Mouse (Mus musculus) stomach, postnatal 0 days (tissue): ENCODE measurements around the gene Klri2. TPM values are rescaled to one million over a fixed set of nuclear protein-coding genes. Genes with fewer than 3 reads are reported as not detected.
"Not testable (repeated sequence)": the region's sequence is repeated elsewhere in the genome, so short reads cannot be mapped to it uniquely, and the experiment has no call there.

ENCODE experiments used
- ATAC-seq: fragments of 200-750 bp; cut with Nextera tagmentation; 2 replicates; pipeline ENCODE4 v1.8.0; 2017; ENCODE audit not compliant: low FRiP score, low TSS enrichment
- DNase-seq: peaks from one replicate; pipeline ENCODE4 v3.0.0-alpha.2; 2016; ENCODE audit warnings: low spot score
- H3K27ac ChIP-seq: fragments of 300-500 bp; sonication (generic); replicated peaks from 2 replicates; pipeline ENCODE4 v1.5.1; 2014; ENCODE audit warnings: mild to moderate bottlenecking, control low read depth
- H3K27me3 ChIP-seq: fragments of 300-500 bp; sonication (generic); 2 replicates; pipeline ENCODE4 v1.6.1; 2014; ENCODE audit warnings: low read length; ENCODE audit not compliant: control insufficient read depth, insufficient read depth
- H3K36me3 ChIP-seq: fragments of 300-500 bp; sonication (generic); 2 replicates; pipeline ENCODE4 v1.6.1; 2014; ENCODE audit warnings: low read length, mixed read lengths; ENCODE audit not compliant: control insufficient read depth, insufficient read depth
- H3K4me1 ChIP-seq: fragments of 300-500 bp; sonication (generic); replicated peaks from 2 replicates; pipeline ENCODE4 v1.6.1; 2014; ENCODE audit warnings: antibody characterized with exemption; ENCODE audit not compliant: control insufficient read depth, insufficient read depth
- H3K4me2 ChIP-seq: fragments of 300-500 bp; sonication (generic); replicated peaks from 2 replicates; pipeline ENCODE4 v1.6.1; 2014; ENCODE audit warnings: low read depth, mild to moderate bottlenecking, control low read depth, moderate library complexity
- H3K4me3 ChIP-seq: fragments of 300-500 bp; sonication (generic); 2 replicates; pipeline ENCODE4 v1.5.1; 2014; ENCODE audit warnings: low read depth, low read length, control low read depth
- H3K9ac ChIP-seq: fragments of 300-500 bp; sonication (generic); 2 replicates; pipeline ENCODE4 v1.6.1; 2014; ENCODE audit warnings: mild to moderate bottlenecking, low read length, control low read depth, mixed read lengths
- H3K9me3 ChIP-seq: fragments of 300-500 bp; sonication (generic); 2 replicates; pipeline ENCODE4 v1.6.1; 2016; ENCODE audit warnings: low read length; ENCODE audit not compliant: control insufficient read depth
- CTCF ChIP-seq: IDR thresholded peaks from 2 replicates; pipeline ENCODE4 v1.5.1; 2016; ENCODE audit warnings: antibody characterized with exemption, low read depth, mild to moderate bottlenecking, moderate library complexity
- EP300 ChIP-seq: optimal IDR thresholded peaks from 2 replicates; pipeline ENCODE3; 2016; ENCODE audit warnings: antibody characterized with exemption
- whole genome bisulfite sequencing: fragments of 180-500 bp; shearing (Covaris S2); extraction: QIAGEN DNeasy Blood & Tissue Kit; methylation state at CpG from one replicate; pipeline ENCODE4 v1.1.7; 2014; 5-methylcytosine and 5-hydroxymethylcytosine counted together
- polyA plus RNA-seq: library from polyadenylated mRNA; unstranded; fragments of >200 nt; fragmentation: Nextera tagmentation; extraction: Ambion mirVana; gene quantifications from 2 replicates; pipeline ENCODE4 v1.2.1, GENCODE M21; 2015

Klri2 gene
- polyA plus RNA-seq, 1 experiment from 2014 or later = not detected

GRCm38 (mm10) chr6:129727237-129727636 lies 13.0 kb downstream of the Klri2 start:
- Histone ChIP-seq H3K36me3 (no peaks in the 10 kb centered on the region), H3K9me3 (no peaks in the 10 kb centered on the region), H3K27me3 (no peaks in the 10 kb centered on the region), H3K4me3 (no peak overlapping the region), H3K4me2 (no peak overlapping the region), H3K9ac (no peak overlapping the region), H3K4me1 (no peaks in the 10 kb centered on the region), H3K27ac (no peak overlapping the region)
- ATAC-seq = no peak
- TF ChIP-seq EP300 (no peak), CTCF (no peak)
- no peak for DNase-seq
- WGBS = 85% methylated on average over 1 of the region's 1 CpGs

- TF ChIP-seq CTCF (no peak), EP300 (no peak)
- H3K27me3 ChIP-seq = no peaks in the 10 kb centered on the region
- ATAC-seq (no peak), DNase-seq (no peak)
- no peaks in the 10 kb centered on the region for H3K9me3 ChIP-seq
- no peak overlapping the region for H3K27ac ChIP-seq
- H3K4me3 ChIP-seq = no peak overlapping the region
- no peak overlapping the region for H3K9ac ChIP-seq
- H3K4me1 ChIP-seq = no peaks in the 10 kb centered on the region
- 62% methylated on average over 1 of the region's 1 CpGs for WGBS
- H3K4me2 ChIP-seq = no peak overlapping the region
- no peaks in the 10 kb centered on the region for H3K36me3 ChIP-seq
Observed at GRCm38 (mm10) chr6:129721390-129721789, 18.9 kb downstream of the Klri2 start.

- WGBS = 29% methylated on average over 3 of the region's 3 CpGs
Observed at GRCm38 (mm10) chr6:129720487-129720886, 19.8 kb downstream of the Klri2 start.

GRCm38 (mm10) chr6:129717032-129717431 lies 23.3 kb downstream of the Klri2 start, which contains the start of gene Klri1:
TSS of gene Klri1 (minus strand) at chr6:129717132.
- H3K4me1 ChIP-seq = no peaks in the 10 kb centered on the region
- H3K9ac ChIP-seq = no peak within 1 kb of the TSS
- no peak for ATAC-seq
- H3K9me3 ChIP-seq = no peaks in the 10 kb centered on the region
- H3K4me2 ChIP-seq = no peak within 1 kb of the TSS
- DNase-seq = no peak
- WGBS = 84% methylated on average over 4 of the region's 4 CpGs
- no peak within 1 kb of the TSS for H3K4me3 ChIP-seq
- no peaks in the 10 kb centered on the region for H3K27me3 ChIP-seq
- no peak within 1 kb of the TSS for H3K27ac ChIP-seq
- no peak for TF ChIP-seq CTCF
- no peak for TF ChIP-seq EP300
- no peaks in the 10 kb centered on the region for H3K36me3 ChIP-seq

More at GRCm38 (mm10) chr6:129720487-129720886, 19.8 kb downstream of the Klri2 start:
- Histone ChIP-seq H3K4me1 (no peaks in the 10 kb centered on the region), H3K9ac (no peak overlapping the region), H3K27ac (no peak overlapping the region), H3K4me2 (no peak overlapping the region), H3K9me3 (no peaks in the 10 kb centered on the region), H3K27me3 (no peaks in the 10 kb centered on the region), H3K36me3 (no peaks in the 10 kb centered on the region), H3K4me3 (no peak overlapping the region)
- TF ChIP-seq CTCF (no peak), EP300 (no peak)
- DNase-seq (no peak), ATAC-seq (no peak)

GRCm38 (mm10) chr6:129713566-129713965 lies 26.7 kb downstream of the Klri2 start:
- TF ChIP-seq EP300 (no peak), CTCF (no peak)
- Histone ChIP-seq H3K4me2 (no peak overlapping the region), H3K4me3 (no peak overlapping the region), H3K9me3 (no peaks in the 10 kb centered on the region), H3K4me1 (no peaks in the 10 kb centered on the region), H3K27me3 (no peaks in the 10 kb centered on the region), H3K36me3 (no peaks in the 10 kb centered on the region), H3K9ac (no peak overlapping the region), H3K27ac (no peak overlapping the region)
- no peak for ATAC-seq
- DNase-seq = no peak
- WGBS = 24% methylated on average over 1 of the region's 1 CpGs

GRCm38 (mm10) chr6:129691436-129691835 lies 48.8 kb downstream of the Klri2 start:
- not testable (repeated sequence) for DNase-seq, H3K4me1 ChIP-seq
- WGBS = 71% methylated on average over 10 of the region's 10 CpGs

More at GRCm38 (mm10) chr6:129691436-129691835, 48.8 kb downstream of the Klri2 start:
- H3K4me3 ChIP-seq, H3K27me3 ChIP-seq, H3K4me2 ChIP-seq, H3K36me3 ChIP-seq, H3K9ac ChIP-seq, H3K27ac ChIP-seq, ATAC-seq, H3K9me3 ChIP-seq: not testable (repeated sequence)
